Mouse (Mus musculus) erythroblast, embryonic 14.5 days (primary cell): ENCODE data around the gene Fam84b.

Experiments
- GATA1 ChIP-seq: IDR thresholded peaks from 2 replicates; pipeline ENCODE4 v1.6.1; 2012; ENCODE audit warnings: low read length, inconsistent platforms, mixed read lengths
- TAL1 ChIP-seq: IDR thresholded peaks from 3 replicates; pipeline ENCODE4 v1.6.1; 2012; ENCODE audit warnings: low read length, inconsistent platforms, mixed read lengths

DNA sequence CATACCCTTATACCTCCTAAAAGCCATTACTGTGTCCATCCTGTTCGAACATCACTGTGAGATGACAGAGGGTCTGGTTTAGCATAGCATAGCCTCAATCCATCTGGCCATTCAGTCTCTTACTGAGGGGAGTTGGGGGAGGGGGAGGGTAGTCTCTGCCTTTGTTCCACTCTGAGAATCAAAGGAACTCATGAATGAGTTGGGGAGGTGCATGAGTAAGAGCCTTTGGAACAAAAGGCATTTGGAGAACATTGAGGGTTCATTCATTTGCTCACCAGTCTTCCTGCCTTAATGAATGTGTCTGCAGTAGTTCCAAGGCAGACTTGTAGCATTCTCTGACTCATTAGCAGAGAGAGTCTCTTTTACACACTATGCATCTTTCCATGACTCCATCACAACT lies 37.1 kb downstream of the Fam84b start:
- TF ChIP-seq TAL1 (no peak), GATA1 (no peak)
